20 mouse cellular contexts compared by ENCODE assay signal in genomic region chr5:90156522-90156921, GRCm38 (mm10).
A peak's percentile ranks its signal among the peaks of the same experiment; 100 is the strongest.
DNase-seq lines count a peak whose midpoint lies in the region; ATAC-seq and TF ChIP-seq lines count a peak whose summit lies in the region.
"Had no signal": no experiment of that assay in that cellular context is flagged by ENCODE, and none has a peak within 500 bp of the region (broad histone marks: within the 10 kb centered on the region; RNA-seq: fewer than 3 reads in every experiment).

No protein-coding gene starts in this region.

- H3K4me1 ChIP-seq in forebrain, embryonic 13.5 days = no peaks in the 10 kb centered on the region
- no peaks in the 10 kb centered on the region for H3K4me1 ChIP-seq in forebrain, embryonic 10.5 days
- H3K4me1 ChIP-seq in forebrain, embryonic 16.5 days (replicated peaks; ENCODE audit: control insufficient read depth, insufficient read depth, low read length) = no peaks in the 10 kb centered on the region
- H3K4me1 ChIP-seq in forebrain, embryonic 15.5 days = no peaks in the 10 kb centered on the region
- H3K4me1 ChIP-seq in forebrain, postnatal 0 days (ENCODE audit: insufficient read depth) = no peaks in the 10 kb centered on the region
- H3K4me1 ChIP-seq in forebrain, embryonic 12.5 days = no peaks in the 10 kb centered on the region

- no peak for TF ChIP-seq CTCF in forebrain, postnatal 0 days (IDR thresholded peaks at IDR 0.05; ENCODE audit: low read depth)

- no peak overlapping the region for H3K4me2 ChIP-seq in forebrain, embryonic 13.5 days
- no peak overlapping the region for H3K4me2 ChIP-seq in forebrain, embryonic 16.5 days (ENCODE audit: low read length)
- no peak overlapping the region for H3K4me2 ChIP-seq in forebrain, embryonic 15.5 days (replicated peaks)
- no peak overlapping the region for H3K4me2 ChIP-seq in forebrain, postnatal 0 days (ENCODE audit: low read depth)
- no peak overlapping the region for H3K4me2 ChIP-seq in forebrain, embryonic 12.5 days

- ATAC-seq in forebrain, embryonic 13.5 days = peak; percentile 10; the same call in 1 of the 2 replicates
- ATAC-seq in forebrain, embryonic 16.5 days = peak; percentile 55; the same call in 1 of the 2 replicates
- ATAC-seq in forebrain, embryonic 15.5 days (replicated peaks) = no peak; the same call in 1 of the 2 replicates
- ATAC-seq in forebrain, postnatal 0 days = peak; percentile 73
- ATAC-seq in forebrain, embryonic 12.5 days (ENCODE audit: low FRiP score) = no peak
- ATAC-seq: activated CD4-positive, CD25-positive, alpha-beta regulatory T cell, adult 4 months; CD4-positive, CD25-positive, alpha-beta regulatory T cell, adult 4 months; Patski had no signal

- H3K4me3 ChIP-seq in forebrain, embryonic 13.5 days = no peak overlapping the region
- H3K4me3 ChIP-seq in forebrain, embryonic 10.5 days = no peak overlapping the region
- H3K4me3 ChIP-seq in forebrain, embryonic 16.5 days (replicated peaks; ENCODE audit: low read length) = no peak overlapping the region
- H3K4me3 ChIP-seq in forebrain, embryonic 15.5 days = no peak overlapping the region
- H3K4me3 ChIP-seq in forebrain, postnatal 0 days (ENCODE audit: low read depth, low read length) = no peak overlapping the region
- no peak overlapping the region for H3K4me3 ChIP-seq in forebrain, embryonic 12.5 days (replicated peaks)

- no peaks in the 10 kb centered on the region for H3K27me3 ChIP-seq in forebrain, embryonic 13.5 days
- no peaks in the 10 kb centered on the region for H3K27me3 ChIP-seq in forebrain, embryonic 10.5 days (ENCODE audit: poor library complexity, severe bottlenecking)
- no peaks in the 10 kb centered on the region for H3K27me3 ChIP-seq in forebrain, embryonic 16.5 days (replicated peaks; ENCODE audit: control insufficient read depth, insufficient read depth, low read length)
- no peaks in the 10 kb centered on the region for H3K27me3 ChIP-seq in forebrain, embryonic 15.5 days
- H3K27me3 ChIP-seq in forebrain, postnatal 0 days (ENCODE audit: insufficient read depth, low read length) = no peaks in the 10 kb centered on the region
- no peaks in the 10 kb centered on the region for H3K27me3 ChIP-seq in forebrain, embryonic 12.5 days
- H3K27me3 ChIP-seq: CH12.LX, Patski had no signal

- no peak for DNase-seq in forebrain, embryonic 10.5 days (ENCODE audit: extremely low spot score, low spot score)
- DNase-seq in forebrain, postnatal 0 days = peak; percentile 42
- DNase-seq: adrenal gland, adult 8-10 months; adrenal gland, postnatal 10 days; adrenal gland, postnatal 14 days; adrenal gland, postnatal 25 days; adrenal gland, postnatal 36 days; B cell, adult 2 months; cerebellum, adult 11 months; cerebellum, adult 11-12 months; cerebellum, adult 18-20 months had no signal

- no peaks in the 10 kb centered on the region for H3K9me3 ChIP-seq in forebrain, embryonic 13.5 days (replicated peaks)
- no peaks in the 10 kb centered on the region for H3K9me3 ChIP-seq in forebrain, embryonic 10.5 days
- H3K9me3 ChIP-seq in forebrain, embryonic 16.5 days (ENCODE audit: control insufficient read depth, low read length) = no peaks in the 10 kb centered on the region; the same call in 1 of the 2 replicates
- H3K9me3 ChIP-seq in forebrain, embryonic 15.5 days = no peaks in the 10 kb centered on the region
- H3K9me3 ChIP-seq in forebrain, postnatal 0 days (ENCODE audit: low read length) = no peaks in the 10 kb centered on the region
- H3K9me3 ChIP-seq in forebrain, embryonic 12.5 days = no peaks in the 10 kb centered on the region
- H3K9me3 ChIP-seq: G1E had no signal

- no peak overlapping the region for H3K27ac ChIP-seq in forebrain, embryonic 13.5 days
- H3K27ac ChIP-seq in forebrain, embryonic 10.5 days = no peak overlapping the region
- no peak overlapping the region for H3K27ac ChIP-seq in forebrain, embryonic 16.5 days (ENCODE audit: low read length)
- no peak overlapping the region for H3K27ac ChIP-seq in forebrain, embryonic 15.5 days (replicated peaks)
- no peak overlapping the region for H3K27ac ChIP-seq in forebrain, postnatal 0 days (ENCODE audit: low read depth, low read length)
- no peak overlapping the region for H3K27ac ChIP-seq in forebrain, embryonic 12.5 days

- H3K9ac ChIP-seq in forebrain, embryonic 13.5 days = no peak overlapping the region
- H3K9ac ChIP-seq in forebrain, embryonic 16.5 days (replicated peaks; ENCODE audit: low read depth, low read length) = no peak overlapping the region
- no peak overlapping the region for H3K9ac ChIP-seq in forebrain, embryonic 15.5 days (replicated peaks)
- H3K9ac ChIP-seq in forebrain, postnatal 0 days = no peak overlapping the region
- H3K9ac ChIP-seq in forebrain, embryonic 12.5 days = no peak overlapping the region

- WGBS in forebrain, embryonic 13.5 days = 94% methylated on average over 4 of the region's 4 CpGs
- WGBS in forebrain, embryonic 10.5 days = 95% methylated on average over 4 of the region's 4 CpGs
- 85% methylated on average over 4 of the region's 4 CpGs for WGBS in forebrain, embryonic 16.5 days
- 88% methylated on average over 4 of the region's 4 CpGs for WGBS in forebrain, embryonic 15.5 days
- WGBS in forebrain, postnatal 0 days = 62% methylated on average over 4 of the region's 4 CpGs
- 94% methylated on average over 4 of the region's 4 CpGs for WGBS in forebrain, embryonic 12.5 days

- no peaks in the 10 kb centered on the region; the same call in 1 of the 2 replicates for H3K36me3 ChIP-seq in forebrain, embryonic 13.5 days (ENCODE audit: poor library complexity, severe bottlenecking)
- no peaks in the 10 kb centered on the region for H3K36me3 ChIP-seq in forebrain, embryonic 10.5 days (replicated peaks)
- H3K36me3 ChIP-seq in forebrain, embryonic 16.5 days (ENCODE audit: control insufficient read depth, insufficient read depth) = no peaks in the 10 kb centered on the region
- no peaks in the 10 kb centered on the region for H3K36me3 ChIP-seq in forebrain, embryonic 15.5 days
- H3K36me3 ChIP-seq in forebrain, postnatal 0 days (ENCODE audit: insufficient read depth) = no peaks in the 10 kb centered on the region
- no peaks in the 10 kb centered on the region for H3K36me3 ChIP-seq in forebrain, embryonic 12.5 days (replicated peaks)
- H3K36me3 ChIP-seq: G1E had no signal

Comparison
In these comparisons a context has a peak if more than half of its experiments do, and no peak if none do; other contexts are left out.
1. ATAC-seq: peak in forebrain, embryonic 13.5 days (single experiment), forebrain, embryonic 16.5 days (single experiment) and forebrain, postnatal 0 days (single experiment); none in forebrain, embryonic 15.5 days (single experiment) and forebrain, embryonic 12.5 days (single experiment).